Mouse (Mus musculus): ENCODE data around the gene Nos1ap.

DNA sequence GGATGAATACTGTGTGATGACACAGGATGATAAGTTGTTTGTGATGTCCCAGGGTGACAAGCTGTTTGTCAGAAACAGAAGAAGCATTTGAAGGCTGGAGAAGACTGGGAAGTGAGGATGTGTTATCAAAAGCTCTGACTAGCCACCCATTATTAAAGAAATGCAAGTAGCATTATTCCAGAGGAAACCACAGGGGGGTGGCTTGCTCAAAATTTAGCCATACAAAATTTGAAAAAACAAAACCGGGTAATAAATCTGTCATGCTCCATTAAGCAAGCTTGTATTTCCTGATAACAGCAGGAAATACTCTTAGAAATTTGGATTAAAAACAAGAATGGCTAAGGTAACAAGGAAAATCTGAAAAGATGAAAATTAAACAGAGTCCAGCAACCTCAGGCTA is 171.5 kb downstream of the Nos1ap start:
- TF ChIP-seq CTCF (IDR thresholded peaks at IDR 0.05; ENCODE audit: low read depth, low read length), result no peak
- no peak for TF ChIP-seq POLR2A (IDR thresholded peaks at IDR 0.05; ENCODE audit: borderline replicate concordance, low read depth, low read length)
